Mouse (Mus musculus) kidney, embryonic 15.5 days (tissue): Measurements from ENCODE around the gene Fiz1. TPM values are rescaled to one million over a fixed set of nuclear protein-coding genes. Genes with fewer than 3 reads are reported as not detected.
"Not testable (repeated sequence)": the region's sequence is repeated elsewhere in the genome, so short reads cannot be mapped to it uniquely, and the experiment has no call there.

Experiments used
- ATAC-seq: fragments of 200-750 bp; cut with Nextera tagmentation; replicated peaks from 2 replicates; pipeline ENCODE4 v1.8.0; 2017; ENCODE audit warnings: moderate TSS enrichment; ENCODE audit not compliant: low FRiP score
- H3K27ac ChIP-seq: fragments of 300-500 bp; sonication (generic); 2 replicates; pipeline ENCODE4 v1.5.1; 2015; ENCODE audit warnings: mild to moderate bottlenecking, inconsistent platforms
- H3K27me3 ChIP-seq: fragments of 300-500 bp; sonication (generic); 2 replicates; pipeline ENCODE4 v1.6.1; 2015; ENCODE audit warnings: inconsistent platforms
- H3K36me3 ChIP-seq: fragments of 300-500 bp; sonication (generic); 2 replicates; pipeline ENCODE4 v1.6.1; 2015; ENCODE audit warnings: inconsistent platforms
- H3K4me1 ChIP-seq: fragments of 300-500 bp; sonication (generic); 2 replicates; pipeline ENCODE4 v1.6.1; 2015; ENCODE audit warnings: inconsistent platforms
- H3K4me2 ChIP-seq: fragments of 300-500 bp; sonication (generic); 2 replicates; pipeline ENCODE4 v1.6.1; 2015; ENCODE audit warnings: moderate library complexity, mild to moderate bottlenecking, inconsistent platforms
- H3K4me3 ChIP-seq: fragments of 300-500 bp; sonication (generic); replicated peaks from 2 replicates; pipeline ENCODE4 v1.5.1; 2015; ENCODE audit warnings: mild to moderate bottlenecking, inconsistent platforms
- H3K9ac ChIP-seq: fragments of 300-500 bp; sonication (generic); 2 replicates; pipeline ENCODE4 v1.6.1; 2015; ENCODE audit warnings: mild to moderate bottlenecking, inconsistent platforms
- H3K9me3 ChIP-seq: fragments of 300-500 bp; sonication (generic); replicated peaks from 2 replicates; pipeline ENCODE4 v1.6.1; 2016; ENCODE audit warnings: inconsistent platforms
- WGBS: fragments of 180-500 bp; shearing (Covaris S2); methylation state at CpG from one replicate; pipeline ENCODE4 v1.1.7; 2015; ENCODE audit warnings: mixed read lengths; 5-methylcytosine and 5-hydroxymethylcytosine counted together
- polyA plus RNA-seq: library from polyadenylated mRNA; unstranded; fragments of >200 nt; fragmentation: Nextera tagmentation; extraction: Ambion mirVana; gene quantifications from 2 replicates; pipeline ENCODE4 v1.2.1, GENCODE M21; 2015

The Fiz1 gene
- polyA plus RNA-seq, 1 experiment from 2014 or later = 53.1 TPM

DNA sequence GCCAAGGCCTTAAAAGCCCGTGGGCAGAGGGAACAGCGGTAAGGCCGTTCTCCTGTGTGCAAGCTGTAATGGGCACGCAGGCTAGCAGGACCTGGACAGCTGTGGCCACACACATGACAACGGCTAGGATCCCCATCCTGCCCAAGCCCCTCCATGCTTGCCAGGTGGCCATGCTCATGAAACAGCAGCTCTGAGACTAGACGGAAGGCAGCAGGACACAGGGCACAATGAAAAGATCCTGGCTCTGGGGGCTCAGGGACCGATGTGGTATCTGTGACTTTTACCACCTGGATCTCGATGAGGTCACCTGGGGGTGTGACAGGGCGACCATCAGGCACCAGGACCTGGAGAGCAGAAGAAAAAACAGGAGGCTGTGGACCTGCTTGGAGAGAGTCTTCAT lies 21.6 kb upstream of the Fiz1 start:
- WGBS = 90% methylated on average over 9 of the region's 9 CpGs
- Histone ChIP-seq H3K36me3 (peaks cover 57% of the 10 kb centered on the region), H3K9ac (no peak overlapping the region), H3K27ac (no peak overlapping the region), H3K27me3 (no peaks in the 10 kb centered on the region), H3K4me3 (no peak overlapping the region), H3K4me1 (peaks cover 11% of the 10 kb centered on the region; the same call in 1 of the 2 replicates), H3K4me2 (no peak overlapping the region), H3K9me3 (peaks cover 11% of the 10 kb centered on the region)
- ATAC-seq = no peak

- no peak for ATAC-seq
- Histone ChIP-seq H3K4me2 (no peak overlapping the region), H3K27ac (no peak overlapping the region), H3K4me3 (no peak overlapping the region), H3K4me1 (peaks cover 11% of the 10 kb centered on the region; the same call in 1 of the 2 replicates), H3K9ac (no peak overlapping the region), H3K36me3 (peaks cover 61% of the 10 kb centered on the region), H3K27me3 (no peaks in the 10 kb centered on the region), H3K9me3 (peaks cover 16% of the 10 kb centered on the region)
- WGBS = 95% methylated on average over 17 of the region's 17 CpGs
Observed at GRCm38 (mm10) chr7:5035628-5036027, 21.1 kb upstream of the Fiz1 start.

DNA sequence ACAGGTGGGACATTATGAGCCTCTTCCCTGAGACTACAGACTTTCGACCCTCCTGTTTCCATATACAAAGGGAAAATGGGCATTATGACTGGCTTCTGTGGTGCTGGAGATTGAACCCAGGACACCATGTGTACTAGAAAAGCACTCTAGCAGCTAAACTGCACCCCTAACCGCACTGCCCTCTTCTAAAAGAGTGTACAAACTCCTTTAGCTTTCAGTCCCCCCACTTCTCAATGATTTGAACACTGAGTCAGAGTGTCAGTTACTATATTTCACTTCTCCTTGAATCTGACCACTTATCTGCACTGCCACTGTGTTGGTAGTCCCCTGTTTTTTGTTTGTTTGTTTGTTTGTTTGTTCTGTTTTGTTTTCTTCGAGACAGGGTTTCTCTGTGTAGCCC lies 19.3 kb upstream of the Fiz1 start, which contains the start of gene 4632433K11Rik:
TSS of gene 4632433K11Rik (plus strand) at position 301 of the 400 bp plus-strand sequence.
- no peak within 1 kb of the TSS for H3K9ac ChIP-seq
- ATAC-seq = no peak
- H3K27ac ChIP-seq = no peak within 1 kb of the TSS
- H3K36me3 ChIP-seq = peaks cover 77% of the 10 kb centered on the region
- H3K27me3 ChIP-seq = no peaks in the 10 kb centered on the region
- peaks cover 3% of the 10 kb centered on the region; the same call in 1 of the 2 replicates for H3K4me1 ChIP-seq
- no peak within 1 kb of the TSS for H3K4me2 ChIP-seq
- WGBS = 88% methylated on average over 3 of the region's 3 CpGs
- no peak within 1 kb of the TSS for H3K4me3 ChIP-seq
- H3K9me3 ChIP-seq = peaks cover 34% of the 10 kb centered on the region

DNA sequence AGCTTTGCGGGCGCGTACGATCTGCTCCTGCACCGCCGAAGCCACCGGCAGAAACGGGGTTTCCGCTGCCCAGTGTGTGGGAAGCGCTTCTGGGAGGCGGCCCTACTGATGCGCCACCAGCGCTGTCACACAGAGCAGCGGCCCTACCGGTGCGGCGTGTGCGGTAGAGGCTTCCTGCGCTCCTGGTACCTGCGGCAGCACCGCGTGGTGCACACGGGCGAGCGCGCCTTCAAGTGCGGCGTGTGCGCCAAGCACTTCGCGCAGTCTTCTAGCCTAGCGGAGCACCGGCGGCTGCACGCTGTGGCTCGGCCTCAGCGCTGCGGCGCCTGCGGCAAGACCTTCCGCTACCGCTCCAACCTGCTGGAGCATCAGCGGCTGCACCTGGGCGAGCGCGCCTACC lies 17.0 kb upstream of the Fiz1 start:
- H3K4me3 ChIP-seq = no peak overlapping the region
- ATAC-seq = 0 out of 2 replicates have a peak, but pooled peaks have one; percentile 10
- WGBS = 82% methylated on average over 46 of the region's 46 CpGs

DNA sequence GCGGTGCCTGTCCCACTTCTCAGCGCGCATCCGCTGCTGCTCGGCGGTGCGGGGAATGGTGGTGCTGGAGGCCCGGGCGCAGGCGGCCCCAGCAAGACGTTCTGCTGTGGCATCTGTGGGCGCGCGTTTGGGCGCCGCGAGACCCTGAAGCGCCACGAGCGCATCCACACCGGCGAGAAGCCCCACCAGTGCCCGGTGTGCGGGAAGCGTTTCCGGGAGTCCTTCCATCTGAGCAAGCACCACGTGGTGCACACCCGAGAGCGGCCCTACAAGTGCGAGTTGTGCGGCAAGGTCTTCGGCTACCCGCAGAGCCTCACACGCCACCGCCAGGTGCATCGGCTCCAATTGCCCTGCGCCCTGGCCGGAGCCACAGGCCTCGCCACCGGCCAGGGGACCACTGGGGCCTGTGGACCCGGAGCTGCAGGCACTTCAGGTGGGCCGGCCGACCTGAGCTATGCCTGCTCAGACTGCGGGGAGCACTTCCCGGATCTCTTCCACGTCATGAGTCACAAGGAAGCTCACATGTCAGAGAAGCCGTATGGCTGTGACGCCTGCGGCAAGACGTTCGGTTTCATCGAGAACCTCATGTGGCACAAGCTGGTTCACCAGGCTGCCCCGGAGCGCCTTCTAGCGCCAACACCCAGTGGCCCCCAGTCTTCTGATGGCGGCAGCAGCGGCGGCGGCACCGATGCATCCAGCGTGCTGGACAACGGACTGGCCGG lies 16.2 kb upstream of the Fiz1 start:
- Histone ChIP-seq H3K4me1 (no peaks in the 10 kb centered on the region), H3K4me2 (no peak overlapping the region), H3K9ac (no peak overlapping the region), H3K27me3 (no peaks in the 10 kb centered on the region), H3K9me3 (peaks cover 38% of the 10 kb centered on the region), H3K4me3 (no peak overlapping the region), H3K36me3 (peaks cover 98% of the 10 kb centered on the region), H3K27ac (no peak overlapping the region)
- WGBS = 83% methylated on average over 63 of the region's 63 CpGs
- ATAC-seq = no peak

More for the DNA sequence above, 17.0 kb upstream of the Fiz1 start:
- no peaks in the 10 kb centered on the region for H3K27me3 ChIP-seq
- no peak overlapping the region for H3K27ac ChIP-seq
- H3K9me3 ChIP-seq = peaks cover 38% of the 10 kb centered on the region
- H3K9ac ChIP-seq = no peak overlapping the region
- H3K4me2 ChIP-seq = no peak overlapping the region
- peaks cover 98% of the 10 kb centered on the region for H3K36me3 ChIP-seq
- H3K4me1 ChIP-seq = no peaks in the 10 kb centered on the region

GRCm38 (mm10) chr7:5029946-5030345 lies 15.4 kb upstream of the Fiz1 start:
- H3K4me2 ChIP-seq = no peak overlapping the region
- H3K9me3 ChIP-seq = peaks cover 38% of the 10 kb centered on the region
- no peak overlapping the region for H3K27ac ChIP-seq
- no peak overlapping the region for H3K4me3 ChIP-seq
- no peak for ATAC-seq
- H3K27me3 ChIP-seq = no peaks in the 10 kb centered on the region
- H3K4me1 ChIP-seq = no peaks in the 10 kb centered on the region
- no peak overlapping the region for H3K9ac ChIP-seq
- WGBS = 91% methylated on average over 21 of the region's 21 CpGs
- peaks cover 98% of the 10 kb centered on the region for H3K36me3 ChIP-seq

DNA sequence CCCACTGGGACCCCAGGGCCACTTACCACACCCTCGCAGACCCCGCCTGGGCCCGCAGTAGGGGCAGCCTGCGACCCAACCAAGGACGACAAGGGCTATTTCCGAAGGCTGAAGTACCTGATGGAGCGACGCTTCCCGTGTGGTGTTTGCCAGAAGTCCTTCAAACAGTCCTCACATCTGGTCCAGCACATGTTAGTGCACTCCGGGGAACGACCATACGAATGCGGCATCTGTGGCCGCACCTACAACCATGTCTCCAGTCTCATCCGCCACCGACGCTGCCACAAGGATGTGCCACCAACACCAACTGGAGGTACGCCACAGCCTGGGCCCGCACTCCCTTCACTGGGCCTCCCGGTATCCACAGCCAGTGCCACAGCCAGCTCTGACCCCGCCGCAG lies 15.0 kb upstream of the Fiz1 start:
- Histone ChIP-seq H3K4me3 (no peak overlapping the region), H3K9me3 (peaks cover 38% of the 10 kb centered on the region), H3K36me3 (peaks cover 98% of the 10 kb centered on the region), H3K4me1 (no peaks in the 10 kb centered on the region), H3K27me3 (no peaks in the 10 kb centered on the region), H3K4me2 (no peak overlapping the region), H3K9ac (no peak overlapping the region), H3K27ac (no peak overlapping the region)
- 0 out of 2 replicates have a peak, but pooled peaks have one; percentile 20 for ATAC-seq
- 95% methylated on average over 22 of the region's 22 CpGs for WGBS

GRCm38 (mm10) chr7:5021197-5021596 lies 6.7 kb upstream of the Fiz1 start:
- Histone ChIP-seq H3K27ac (peak overlapping the region; percentile 97), H3K4me3 (peak overlapping the region; percentile 66), H3K4me1 (peaks cover 25% of the 10 kb centered on the region), H3K4me2 (peak overlapping the region; percentile 67), H3K9me3 (no peaks in the 10 kb centered on the region), H3K9ac (peak overlapping the region; percentile 81), H3K36me3 (peaks cover 60% of the 10 kb centered on the region), H3K27me3 (no peaks in the 10 kb centered on the region)
- ATAC-seq = no peak
- WGBS = 48% methylated on average over 5 of the region's 5 CpGs

GRCm38 (mm10) chr7:5020685-5021084 lies 6.2 kb upstream of the Fiz1 start:
- Histone ChIP-seq H3K4me1 (peaks cover 30% of the 10 kb centered on the region), H3K9me3 (no peaks in the 10 kb centered on the region), H3K4me3 (peak overlapping the region; percentile 66), H3K9ac (peak overlapping the region; percentile 81), H3K27ac (peak overlapping the region; percentile 97), H3K36me3 (peaks cover 55% of the 10 kb centered on the region), H3K27me3 (no peaks in the 10 kb centered on the region), H3K4me2 (peak overlapping the region; percentile 67)
- ATAC-seq = peak; percentile 7
- 3% methylated on average over 15 of the region's 15 CpGs for WGBS

GRCm38 (mm10) chr7:5020000-5020681 lies 5.6 kb upstream of the Fiz1 start, which contains the start of the genes Zfp865 and Ccdc106:
Gene Zfp865, plus strand, starts transcription at chr7:5020376.
Gene Ccdc106, plus strand, starts transcription at chr7:5020553.
- WGBS = under 1% methylated on average over 29 of the region's 49 CpGs

GRCm38 (mm10) chr7:5019576-5019975 lies 5.1 kb upstream of the Fiz1 start:
- peak overlapping the region; percentile 51 for H3K9ac ChIP-seq
- ATAC-seq, H3K9me3 ChIP-seq, H3K27me3 ChIP-seq: not testable (repeated sequence)
- peak overlapping the region; percentile 66 for H3K4me3 ChIP-seq
- H3K4me2 ChIP-seq = peak overlapping the region; percentile 67
- peaks cover 30% of the 10 kb centered on the region for H3K4me1 ChIP-seq
- 28% methylated on average over 8 of the region's 8 CpGs for WGBS
- H3K36me3 ChIP-seq = peaks cover 44% of the 10 kb centered on the region
- H3K27ac ChIP-seq = peak overlapping the region; percentile 97

More at GRCm38 (mm10) chr7:5020000-5020681, 5.6 kb upstream of the Fiz1 start, which contains the start of the genes Zfp865 and Ccdc106:
- no peaks in the 10 kb centered on the region for H3K27me3 ChIP-seq
- H3K27ac ChIP-seq = peak within 1 kb of the TSS; percentile 97
- peak within 1 kb of the TSS; percentile 81 for H3K9ac ChIP-seq
- H3K4me1 ChIP-seq = peaks cover 30% of the 10 kb centered on the region
- H3K36me3 ChIP-seq = peaks cover 49% of the 10 kb centered on the region
- peak; percentile 91 for ATAC-seq
- peak within 1 kb of the TSS; percentile 67 for H3K4me2 ChIP-seq
- H3K9me3 ChIP-seq = no peaks in the 10 kb centered on the region
- peak within 1 kb of the TSS; percentile 66 for H3K4me3 ChIP-seq

DNA sequence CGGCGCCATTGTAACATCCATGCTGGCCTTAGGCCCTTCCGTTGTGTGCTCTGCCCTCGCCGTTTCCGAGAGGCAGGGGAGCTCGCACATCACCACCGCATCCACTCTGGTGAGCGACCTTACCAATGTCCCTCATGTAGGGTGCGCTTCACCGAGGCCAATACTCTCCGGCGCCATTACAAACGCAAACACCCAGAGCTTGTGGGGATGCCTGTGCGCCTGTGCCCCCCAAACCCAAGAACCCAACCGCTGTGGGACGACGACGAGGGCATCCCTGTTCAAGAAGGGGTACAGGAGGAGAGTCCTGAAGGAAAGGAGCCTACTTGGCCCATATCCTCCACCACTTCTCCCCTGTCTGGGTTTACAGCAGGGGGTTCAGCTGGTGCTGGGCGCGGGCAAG lies 3.4 kb upstream of the Fiz1 start:
- Histone ChIP-seq H3K27ac (no peak overlapping the region), H3K9me3 (no peaks in the 10 kb centered on the region), H3K4me3 (no peak overlapping the region), H3K4me1 (peaks cover 37% of the 10 kb centered on the region), H3K4me2 (no peak overlapping the region), H3K27me3 (no peaks in the 10 kb centered on the region), H3K36me3 (peaks cover 30% of the 10 kb centered on the region), H3K9ac (no peak overlapping the region)
- ATAC-seq = no peak
- 97% methylated on average over 21 of the region's 21 CpGs for WGBS
